Mouse (Mus musculus) liver, embryonic 14.5 days (tissue): ENCODE data around the gene Olfr212. TPM values are rescaled to one million over a fixed set of nuclear protein-coding genes. Genes with fewer than 3 reads are reported as not detected.
"Not testable (repeated sequence)": the region's sequence is repeated elsewhere in the genome, so short reads cannot be mapped to it uniquely, and the experiment has no call there.

Experiments
- ATAC-seq: fragments of 200-750 bp; cut with Nextera tagmentation; 2 replicates; pipeline ENCODE4 v1.8.0; 2017; ENCODE audit warnings: moderate number of reproducible peaks, mild to moderate bottlenecking, moderate library complexity; ENCODE audit not compliant: insufficient read depth
- DNase-seq, 3 experiments: peaks; one replicate each; pipeline ENCODE4 v3.0.0-alpha.2; 2012 to 2013; ENCODE audit warnings: low read depth in 3 of 3, low spot score in 3 of 3
- H3K27ac ChIP-seq: fragments of 300-500 bp; sonication (generic); 2 replicates; pipeline ENCODE4 v1.5.1; 2014; ENCODE audit warnings: moderate library complexity, mild to moderate bottlenecking, control low read depth, inconsistent platforms
- H3K27me3 ChIP-seq: fragments of 300-500 bp; sonication (generic); 2 replicates; pipeline ENCODE4 v1.6.1; 2014; ENCODE audit warnings: mild to moderate bottlenecking, low read length, moderate library complexity; ENCODE audit not compliant: control insufficient read depth, insufficient read depth
- H3K36me3 ChIP-seq: fragments of 300-500 bp; sonication (generic); replicated peaks from 2 replicates; pipeline ENCODE4 v1.6.1; 2014; ENCODE audit warnings: low read depth; ENCODE audit not compliant: control insufficient read depth, insufficient read depth
- H3K4me1 ChIP-seq, 2 experiments: fragments of 200-500 bp in 1 of 2; fragments of 300-500 bp in 1 of 2; sonication (generic) in 1 of 2; replicated peaks; 2 replicates each; pipeline ENCODE4 v1.6.1; 2012 to 2014; ENCODE audit warnings: antibody characterized with exemption in 1 of 2, inconsistent platforms in 1 of 2, low read length in 1 of 2; ENCODE audit not compliant: control insufficient read depth in 2 of 2, insufficient read depth in 2 of 2
- H3K4me2 ChIP-seq: fragments of 300-500 bp; sonication (generic); 2 replicates; pipeline ENCODE4 v1.6.1; 2014; ENCODE audit warnings: low read depth, mild to moderate bottlenecking, control low read depth, moderate library complexity
- H3K4me3 ChIP-seq, 2 experiments: fragments of 200-500 bp in 1 of 2; fragments of 300-500 bp in 1 of 2; sonication (generic) in 1 of 2; 2 replicates each; pipeline ENCODE4 v1.5.1; 2012 to 2014; ENCODE audit warnings: low read depth in 2 of 2, low read length in 2 of 2, mild to moderate bottlenecking in 2 of 2, control low read depth in 1 of 2, inconsistent platforms in 1 of 2, moderate library complexity in 1 of 2; ENCODE audit not compliant: insufficient read depth in 1 of 2
- H3K9ac ChIP-seq: fragments of 300-500 bp; sonication (generic); replicated peaks from 2 replicates; pipeline ENCODE4 v1.6.1; 2014; ENCODE audit warnings: mild to moderate bottlenecking, control low read depth, moderate library complexity
- H3K9me3 ChIP-seq: fragments of 300-500 bp; sonication (generic); 2 replicates; pipeline ENCODE4 v1.6.1; 2016; ENCODE audit warnings: low read length, mixed read lengths; ENCODE audit not compliant: control insufficient read depth
- CTCF ChIP-seq: IDR thresholded peaks from 2 replicates; pipeline ENCODE4 v1.5.1; 2016; ENCODE audit warnings: antibody characterized with exemption, low read depth, control low read depth
- EP300 ChIP-seq: IDR thresholded peaks from 2 replicates; pipeline ENCODE4 v1.6.1; 2016; ENCODE audit warnings: antibody characterized with exemption, low read depth
- WGBS: fragments of 180-500 bp; shearing (Covaris S2); extraction: QIAGEN DNeasy Blood & Tissue Kit; methylation state at CpG from one replicate; pipeline ENCODE4 v1.1.7; 2014; ENCODE audit not compliant: insufficient replicate concordance; 5-methylcytosine and 5-hydroxymethylcytosine counted together
- polyA plus RNA-seq, 2 experiments: library from polyadenylated mRNA; depleted of rRNA in 1 of 2; stranded (reverse) in 1 of 2; unstranded in 1 of 2; fragments of >200 nt; fragmentation: Nextera tagmentation in 1 of 2; extraction: Ambion mirVana in 1 of 2; gene quantifications; 2 replicates each; pipeline versions ENCODE4 v1.2.1 to v1.2.3; 2012 to 2014

The Olfr212 gene
- polyA plus RNA-seq (2012; rRNA removed), result 0.01 TPM in 1 of 2 replicates, not detected in the other
- not detected in 2 replicates for polyA plus RNA-seq (2014; fragmentation: Nextera tagmentation; extraction: Ambion mirVana)

GRCm38 (mm10) chr6:116506302-116507003 lies at the start of gene Olfr212:
Olfr212 (plus strand) TSS chr6:116506516.
- H3K36me3 ChIP-seq, DNase-seq, H3K9me3 ChIP-seq, H3K27me3 ChIP-seq, H3K4me1 ChIP-seq, H3K4me2 ChIP-seq, H3K4me3 ChIP-seq, H3K9ac ChIP-seq, H3K27ac ChIP-seq, ATAC-seq: not testable (repeated sequence)
- 71% methylated on average over 19 of the region's 20 CpGs for WGBS

GRCm38 (mm10) chr6:116458728-116459127 lies 47.6 kb upstream of the Olfr212 start:
- Histone ChIP-seq H3K4me2 (no peak overlapping the region), H3K27ac (no peak overlapping the region), H3K27me3 (peaks cover 11% of the 10 kb centered on the region), H3K9me3 (no peaks in the 10 kb centered on the region), H3K36me3 (no peaks in the 10 kb centered on the region), H3K4me3 (no peak overlapping the region), H3K4me1 (peaks cover 0 to 19% of the 10 kb centered on the region in 2 experiments; a peak in 3 of 4 replicates), H3K9ac (no peak overlapping the region)
- TF ChIP-seq EP300, result no peak
- no peak for TF ChIP-seq CTCF
- DNase-seq (no peak), ATAC-seq (no peak)
- WGBS, result 15% methylated on average over 4 of the region's 4 CpGs

- no peaks in the 10 kb centered on the region for H3K9me3 ChIP-seq
- H3K4me3 ChIP-seq, result no peak overlapping the region
- H3K27ac ChIP-seq, result no peak overlapping the region
- H3K36me3 ChIP-seq, result no peaks in the 10 kb centered on the region
- H3K4me2 ChIP-seq, result no peak overlapping the region
- 27% methylated on average over 2 of the region's 2 CpGs for WGBS
- no peak for ATAC-seq
- H3K9ac ChIP-seq, result no peak overlapping the region
- peaks cover 0 to 19% of the 10 kb centered on the region in 2 experiments; a peak in 3 of 4 replicates for H3K4me1 ChIP-seq
- TF ChIP-seq CTCF (no peak), EP300 (no peak)
- H3K27me3 ChIP-seq, result peaks cover 11% of the 10 kb centered on the region
- no peak for DNase-seq
Observed at GRCm38 (mm10) chr6:116459232-116459631, 47.1 kb upstream of the Olfr212 start.

GRCm38 (mm10) chr6:116460544-116461283 lies 45.6 kb upstream of the Olfr212 start, which contains the start of gene Alox5:
Alox5 (minus strand) TSS chr6:116461178.
- H3K9ac ChIP-seq, result no peak within 1 kb of the TSS; the same call in 1 of the 2 replicates
- H3K27ac ChIP-seq, result no peak within 1 kb of the TSS
- peaks cover 11% of the 10 kb centered on the region for H3K27me3 ChIP-seq

GRCm38 (mm10) chr6:116468081-116468480 lies 38.2 kb upstream of the Olfr212 start:
- Histone ChIP-seq H3K27me3 (no peaks in the 10 kb centered on the region), H3K4me3 (no peak overlapping the region), H3K4me1 (no peaks in the 10 kb centered on the region), H3K9me3 (no peaks in the 10 kb centered on the region), H3K9ac (no peak overlapping the region), H3K27ac (no peak overlapping the region), H3K4me2 (no peak overlapping the region), H3K36me3 (no peaks in the 10 kb centered on the region)
- peak; percentile 36; the same call in 1 of the 2 replicates for TF ChIP-seq CTCF
- TF ChIP-seq EP300, result no peak
- 16% methylated on average over 3 of the region's 3 CpGs for WGBS
- DNase-seq, result no peak
- ATAC-seq, result no peak

More at GRCm38 (mm10) chr6:116460544-116461283, 45.6 kb upstream of the Olfr212 start, which contains the start of gene Alox5:
- H3K9me3 ChIP-seq, result no peaks in the 10 kb centered on the region
- no peaks in the 10 kb centered on the region for H3K36me3 ChIP-seq
- H3K4me3 ChIP-seq, result peak within 1 kb of the TSS; percentile 21 to 37
- no peak for DNase-seq
- H3K4me2 ChIP-seq, result peak within 1 kb of the TSS; percentile 63
- H3K4me1 ChIP-seq, result peaks cover 0 to 17% of the 10 kb centered on the region in 2 experiments; a peak in 3 of 4 replicates
- ATAC-seq, result peak; percentile 47; the same call in 1 of the 2 replicates
- WGBS, result under 1% methylated on average over 43 of the region's 43 CpGs
- peak; percentile 37 for TF ChIP-seq CTCF
- TF ChIP-seq EP300, result no peak
